Mouse (Mus musculus) kidney, adult 9 months (tissue): ENCODE data around the gene 4931428F04Rik.

Experiments used
- DNase-seq: peaks from one replicate; pipeline ENCODE4 v3.0.0; 2022

4931428F04Rik gene

GRCm38 (mm10) chr8:105289805-105290460 is at the start of gene 4931428F04Rik:
Gene 4931428F04Rik (minus strand): TSS chr8:105289864.
- no peak for DNase-seq

GRCm38 (mm10) chr8:105338992-105339391 is 49.3 kb upstream of the 4931428F04Rik start:
- DNase-seq: no peak

- DNase-seq: no peak
Observed at GRCm38 (mm10) chr8:105336373-105337130, 46.9 kb upstream of the 4931428F04Rik start.

GRCm38 (mm10) chr8:105332523-105332922 is 42.9 kb upstream of the 4931428F04Rik start:
- no peak for DNase-seq

- no peak for DNase-seq
Observed at GRCm38 (mm10) chr8:105331931-105332330, 42.3 kb upstream of the 4931428F04Rik start.

- DNase-seq: no peak
Observed at GRCm38 (mm10) chr8:105331469-105331868, 41.8 kb upstream of the 4931428F04Rik start.

GRCm38 (mm10) chr8:105330325-105330724 is 40.7 kb upstream of the 4931428F04Rik start:
- no peak for DNase-seq

- DNase-seq: no peak
Observed at GRCm38 (mm10) chr8:105326968-105327367, 37.3 kb upstream of the 4931428F04Rik start.

- DNase-seq: peak; percentile 97
Observed at GRCm38 (mm10) chr8:105326141-105326672, 36.5 kb upstream of the 4931428F04Rik start, which contains the start of the genes Lrrc29 and Tmem208. Gene Lrrc29 (minus strand): TSS chr8:105326278. Gene Tmem208 (plus strand): TSS chr8:105326354.

- DNase-seq: no peak
Observed at GRCm38 (mm10) chr8:105325641-105326093, 36.0 kb upstream of the 4931428F04Rik start.

- DNase-seq: no peak
Observed at GRCm38 (mm10) chr8:105323183-105323582, 33.5 kb upstream of the 4931428F04Rik start.

- no peak for DNase-seq
Observed at GRCm38 (mm10) chr8:105318662-105319190, 29.1 kb upstream of the 4931428F04Rik start.

GRCm38 (mm10) chr8:105317941-105318340 is 28.3 kb upstream of the 4931428F04Rik start:
- no peak for DNase-seq

GRCm38 (mm10) chr8:105315073-105315769 is 25.6 kb upstream of the 4931428F04Rik start:
- no peak for DNase-seq

- DNase-seq: no peak
Observed at GRCm38 (mm10) chr8:105313622-105314402, 24.1 kb upstream of the 4931428F04Rik start.

GRCm38 (mm10) chr8:105312891-105313481 is 23.3 kb upstream of the 4931428F04Rik start:
- DNase-seq: no peak

GRCm38 (mm10) chr8:105311718-105312117 is 22.1 kb upstream of the 4931428F04Rik start:
- no peak for DNase-seq

- no peak for DNase-seq
Observed at GRCm38 (mm10) chr8:105310118-105310517, 20.5 kb upstream of the 4931428F04Rik start.

GRCm38 (mm10) chr8:105309142-105309847 is 19.6 kb upstream of the 4931428F04Rik start:
- no peak for DNase-seq

- no peak for DNase-seq
Observed at GRCm38 (mm10) chr8:105308428-105308827, 18.8 kb upstream of the 4931428F04Rik start.

- no peak for DNase-seq
Observed at GRCm38 (mm10) chr8:105307670-105308069, 18.0 kb upstream of the 4931428F04Rik start.
